Mouse (Mus musculus) kidney, embryonic 16.5 days (tissue): ENCODE results near the gene Hcfc1. TPM values are rescaled to one million over a fixed set of nuclear protein-coding genes. Genes with fewer than 3 reads are reported as not detected.

Experiments used
- ATAC-seq: fragments of 200-750 bp; cut with Nextera tagmentation; 2 replicates; pipeline ENCODE4 v1.8.0; 2017; ENCODE audit warnings: moderate TSS enrichment; ENCODE audit not compliant: low FRiP score, low TSS enrichment
- H3K27ac ChIP-seq: fragments of 300-500 bp; sonication (generic); 2 replicates; pipeline ENCODE4 v1.5.1; 2014; ENCODE audit warnings: low read length
- H3K27me3 ChIP-seq: fragments of 300-500 bp; sonication (generic); 2 replicates; pipeline ENCODE4 v1.6.1; 2014; ENCODE audit warnings: low read length, control low read depth, mixed read lengths; ENCODE audit not compliant: insufficient read depth
- H3K36me3 ChIP-seq: fragments of 300-500 bp; sonication (generic); 2 replicates; pipeline ENCODE4 v1.6.1; 2014; ENCODE audit warnings: low read length, control low read depth, mixed read lengths; ENCODE audit not compliant: insufficient read depth
- H3K4me1 ChIP-seq: fragments of 300-500 bp; sonication (generic); 2 replicates; pipeline ENCODE4 v1.6.1; 2014; ENCODE audit warnings: low read length, control low read depth, mixed read lengths; ENCODE audit not compliant: insufficient read depth
- H3K4me2 ChIP-seq: fragments of 300-500 bp; sonication (generic); replicated peaks from 2 replicates; pipeline ENCODE4 v1.6.1; 2014; ENCODE audit warnings: low read depth, low read length
- H3K4me3 ChIP-seq: fragments of 300-500 bp; sonication (generic); 2 replicates; pipeline ENCODE4 v1.5.1; 2014; ENCODE audit warnings: mild to moderate bottlenecking, low read length
- H3K9ac ChIP-seq: fragments of 300-500 bp; sonication (generic); replicated peaks from 2 replicates; pipeline ENCODE4 v1.6.1; 2014; ENCODE audit warnings: low read length
- H3K9me3 ChIP-seq: fragments of 300-500 bp; sonication (generic); 2 replicates; pipeline ENCODE4 v1.6.1; 2016; ENCODE audit warnings: low read length, control low read depth
- WGBS: fragments of 180-500 bp; shearing (Covaris S2); extraction: QIAGEN DNeasy Blood & Tissue Kit; methylation state at CpG from one replicate; pipeline ENCODE4 v1.1.7; 2014; 5-methylcytosine and 5-hydroxymethylcytosine counted together
- polyA plus RNA-seq: library from polyadenylated mRNA; unstranded; fragments of >200 nt; fragmentation: Nextera tagmentation; extraction: Ambion mirVana; gene quantifications from 2 replicates; pipeline ENCODE4 v1.2.1, GENCODE M21; 2015

Gene Hcfc1
- 54.7 and 61.1 TPM in 2 replicates for polyA plus RNA-seq

GRCm38 (mm10) chrX:73966248-73967176, at the start of gene Hcfc1:
Gene Hcfc1 (minus strand): TSS chrX:73966357.
- Histone ChIP-seq H3K9ac (peak within 1 kb of the TSS; percentile 89), H3K27ac (peak within 1 kb of the TSS; percentile 100), H3K4me2 (peak within 1 kb of the TSS; percentile 59), H3K36me3 (no peaks in the 10 kb centered on the region), H3K4me3 (peak within 1 kb of the TSS; percentile 82), H3K9me3 (no peaks in the 10 kb centered on the region), H3K4me1 (peaks cover 13% of the 10 kb centered on the region), H3K27me3 (no peaks in the 10 kb centered on the region; the same call in 1 of the 2 replicates)
- peak; percentile 83 for ATAC-seq
- 23% methylated on average over 58 of the region's 58 CpGs for WGBS

DNA sequence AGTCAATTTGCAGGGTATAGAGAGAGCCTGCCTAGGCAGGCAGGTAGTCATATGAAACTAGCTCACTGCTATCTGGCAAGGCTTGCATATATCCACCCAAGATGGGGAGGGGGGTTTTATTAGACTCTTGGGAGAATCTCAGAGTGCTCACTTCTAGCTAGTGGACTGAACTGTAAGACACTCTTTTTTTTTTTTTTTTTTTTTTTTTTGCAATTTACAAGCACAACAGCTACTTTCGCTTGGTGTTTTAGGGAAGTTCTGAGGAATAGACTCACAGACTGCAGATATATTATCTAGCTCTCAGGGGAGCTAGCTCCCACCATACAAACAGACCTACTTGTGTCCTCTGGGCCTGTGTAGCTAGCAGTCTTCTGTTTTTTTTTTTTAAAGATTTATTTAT, 48.4 kb upstream of the Hcfc1 start:
- H3K27ac ChIP-seq, result no peak overlapping the region
- no peak overlapping the region for H3K4me2 ChIP-seq
- ATAC-seq, result no peak
- H3K9ac ChIP-seq, result no peak overlapping the region
- WGBS, result 94% methylated on average over 1 of the region's 1 CpGs
- no peaks in the 10 kb centered on the region; the same call in 1 of the 2 replicates for H3K27me3 ChIP-seq
- H3K4me1 ChIP-seq, result no peaks in the 10 kb centered on the region
- peaks cover 25% of the 10 kb centered on the region for H3K36me3 ChIP-seq
- H3K4me3 ChIP-seq, result no peak overlapping the region
- H3K9me3 ChIP-seq, result no peaks in the 10 kb centered on the region

- 28% methylated on average over 8 of the region's 8 CpGs for WGBS
- Histone ChIP-seq H3K4me3 (no peak overlapping the region), H3K9ac (no peak overlapping the region), H3K36me3 (no peaks in the 10 kb centered on the region), H3K4me2 (no peak overlapping the region), H3K9me3 (no peaks in the 10 kb centered on the region), H3K4me1 (no peaks in the 10 kb centered on the region), H3K27ac (no peak overlapping the region), H3K27me3 (no peaks in the 10 kb centered on the region)
- ATAC-seq, result no peak
Measured at GRCm38 (mm10) chrX:74008063-74008462, 41.9 kb upstream of the Hcfc1 start.

DNA sequence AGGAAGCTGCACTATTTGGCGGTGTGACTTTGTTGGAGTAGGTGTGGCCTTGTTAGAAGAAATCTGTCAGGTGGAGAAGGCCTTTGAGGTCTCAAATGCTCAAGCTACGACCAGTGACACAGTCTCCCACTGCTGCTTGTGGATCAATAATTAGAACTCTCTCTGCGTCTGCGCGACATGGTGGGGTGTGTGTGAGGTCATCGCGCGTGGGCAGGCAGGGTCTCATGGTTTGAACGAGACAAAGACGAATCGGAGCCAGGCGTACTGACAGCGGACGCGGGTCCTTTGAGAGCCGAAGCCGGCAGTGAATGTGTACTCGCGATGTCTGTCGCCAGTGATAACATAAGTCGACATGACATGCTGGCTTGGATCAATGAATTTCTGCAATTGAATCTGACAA, 40.2 kb upstream of the Hcfc1 start:
- no peaks in the 10 kb centered on the region for H3K27me3 ChIP-seq
- no peaks in the 10 kb centered on the region for H3K9me3 ChIP-seq
- H3K36me3 ChIP-seq, result no peaks in the 10 kb centered on the region
- 92% methylated on average over 21 of the region's 21 CpGs for WGBS
- no peak overlapping the region for H3K4me3 ChIP-seq
- no peak overlapping the region for H3K9ac ChIP-seq
- no peak overlapping the region for H3K27ac ChIP-seq
- no peak overlapping the region for H3K4me2 ChIP-seq
- no peak for ATAC-seq
- no peaks in the 10 kb centered on the region for H3K4me1 ChIP-seq

- no peak overlapping the region for H3K4me2 ChIP-seq
- no peaks in the 10 kb centered on the region for H3K9me3 ChIP-seq
- no peaks in the 10 kb centered on the region for H3K4me1 ChIP-seq
- no peak overlapping the region for H3K9ac ChIP-seq
- H3K27ac ChIP-seq, result no peak overlapping the region
- H3K27me3 ChIP-seq, result no peaks in the 10 kb centered on the region
- no peaks in the 10 kb centered on the region for H3K36me3 ChIP-seq
- ATAC-seq, result no peak
- WGBS, result 65% methylated on average over 2 of the region's 2 CpGs
- H3K4me3 ChIP-seq, result no peak overlapping the region
Measured at GRCm38 (mm10) chrX:74003644-74004043, 37.5 kb upstream of the Hcfc1 start.

DNA sequence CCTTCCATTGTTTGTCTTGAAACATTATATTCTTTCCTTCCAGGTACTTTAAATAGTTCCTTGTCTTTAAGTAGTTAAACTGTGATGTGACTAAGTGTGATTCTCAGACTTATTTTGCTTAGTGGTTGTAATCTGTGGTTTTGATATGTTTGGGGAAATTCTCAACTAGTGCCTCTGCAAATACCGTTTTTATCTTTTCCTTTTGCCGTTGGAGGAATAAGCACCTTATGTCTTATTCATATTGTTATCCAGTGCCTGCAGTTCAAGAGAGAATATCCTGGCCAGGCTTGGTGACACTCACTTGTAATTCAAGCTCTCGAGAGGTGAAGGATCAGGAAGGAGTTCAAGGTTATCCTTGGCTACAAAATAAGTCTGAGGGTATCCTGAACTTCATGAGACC, 34.9 kb upstream of the Hcfc1 start:
- 47% methylated on average over 3 of the region's 3 CpGs for WGBS
- Histone ChIP-seq H3K36me3 (no peaks in the 10 kb centered on the region), H3K4me1 (no peaks in the 10 kb centered on the region), H3K9me3 (no peaks in the 10 kb centered on the region), H3K27me3 (no peaks in the 10 kb centered on the region), H3K9ac (no peak overlapping the region), H3K27ac (no peak overlapping the region), H3K4me3 (no peak overlapping the region), H3K4me2 (no peak overlapping the region)
- ATAC-seq, result no peak

- WGBS, result 32% methylated on average over 8 of the region's 8 CpGs
- Histone ChIP-seq H3K4me2 (0 out of 2 replicates have a peak overlapping the region, but pooled peaks have one; percentile 10), H3K9me3 (no peaks in the 10 kb centered on the region), H3K9ac (no peak overlapping the region), H3K36me3 (no peaks in the 10 kb centered on the region), H3K27ac (peak overlapping the region; percentile 43; the same call in 1 of the 2 replicates), H3K4me3 (no peak overlapping the region), H3K4me1 (no peaks in the 10 kb centered on the region), H3K27me3 (no peaks in the 10 kb centered on the region)
- ATAC-seq, result peak; percentile 73; the same call in 1 of the 2 replicates
Measured at GRCm38 (mm10) chrX:73998911-73999869, 33.0 kb upstream of the Hcfc1 start.

- Histone ChIP-seq H3K4me2 (no peak overlapping the region), H3K36me3 (no peaks in the 10 kb centered on the region), H3K27ac (no peak overlapping the region), H3K4me3 (no peak overlapping the region), H3K27me3 (no peaks in the 10 kb centered on the region; the same call in 1 of the 2 replicates), H3K9me3 (no peaks in the 10 kb centered on the region), H3K4me1 (no peaks in the 10 kb centered on the region), H3K9ac (no peak overlapping the region)
- ATAC-seq, result no peak
- WGBS, result 64% methylated on average over 1 of the region's 1 CpGs
Measured at GRCm38 (mm10) chrX:73977783-73978182, 11.6 kb upstream of the Hcfc1 start.

DNA sequence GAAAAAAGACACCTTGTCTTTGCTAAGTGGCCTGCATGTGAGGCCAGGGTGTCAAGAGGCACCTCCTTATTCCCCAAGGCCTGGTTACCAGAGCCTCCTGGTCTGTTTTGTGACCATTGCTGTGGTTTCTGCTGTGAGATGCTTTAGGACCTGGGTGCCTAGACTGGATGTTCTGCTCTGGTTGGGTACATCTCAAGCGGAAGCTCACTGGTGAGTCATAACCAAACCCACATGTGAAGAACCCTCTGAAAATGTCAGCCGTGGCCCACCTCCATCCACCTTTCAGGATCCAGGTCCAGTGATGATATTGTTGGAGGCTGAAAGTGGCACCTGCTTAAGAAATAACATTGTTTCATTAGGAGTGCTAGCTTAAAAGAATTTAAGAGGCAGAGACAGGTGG, 10.1 kb upstream of the Hcfc1 start:
- Histone ChIP-seq H3K27me3 (no peaks in the 10 kb centered on the region; the same call in 1 of the 2 replicates), H3K4me3 (no peak overlapping the region), H3K9ac (no peak overlapping the region), H3K9me3 (no peaks in the 10 kb centered on the region), H3K4me2 (no peak overlapping the region), H3K36me3 (no peaks in the 10 kb centered on the region), H3K27ac (no peak overlapping the region), H3K4me1 (no peaks in the 10 kb centered on the region)
- 89% methylated on average over 2 of the region's 2 CpGs for WGBS
- no peak for ATAC-seq
